Mouse (Mus musculus): ENCODE measurements around the gene Elavl1.

DNA sequence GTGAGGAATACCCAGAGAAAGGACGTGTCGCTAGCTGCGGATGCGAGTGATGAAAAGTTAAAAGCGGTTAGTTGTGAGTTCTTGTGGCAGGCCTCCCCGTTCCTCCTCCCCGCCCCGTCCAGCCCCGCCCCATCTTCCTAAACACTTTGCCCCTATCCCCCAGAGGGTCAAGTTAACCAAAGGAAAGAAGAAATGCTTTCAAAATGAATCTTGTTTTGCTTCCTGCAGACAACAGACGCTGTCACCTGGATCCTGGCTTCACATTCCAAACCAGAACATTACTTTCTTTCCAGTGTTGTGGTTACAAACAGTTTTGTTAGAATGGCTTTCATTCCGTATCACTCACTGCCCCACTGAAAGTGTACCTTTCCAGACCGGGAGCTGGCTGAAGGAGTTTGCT is 23.1 kb upstream of the Elavl1 start:
- TF ChIP-seq CTCF (IDR thresholded peaks at IDR 0.05; ENCODE audit: control insufficient read depth, insufficient read depth, insufficient replicate concordance, low read depth, low read length) (no peak), POLR2A (IDR thresholded peaks at IDR 0.05; ENCODE audit: control insufficient read depth, low read depth, low read length) (no peak)
